Mouse (Mus musculus) liver, postnatal 0 days (tissue): ENCODE measurements around the gene Ccdc24.

Experiments used
- CTCF ChIP-seq: sonication (generic); IDR thresholded peaks from 2 replicates; pipeline ENCODE4 v1.5.1; 2016; ENCODE audit warnings: antibody characterized with exemption, low read depth
- EP300 ChIP-seq: IDR thresholded peaks from 2 replicates; pipeline ENCODE4 v1.6.1; 2016; ENCODE audit warnings: antibody characterized with exemption, low read depth, mild to moderate bottlenecking

- TF ChIP-seq CTCF (no peak), EP300 (no peak)
Observed at GRCm38 (mm10) chr4:117890031-117890430, 17.7 kb upstream of the Ccdc24 start.
